Mouse (Mus musculus) limb, embryonic 12.5 days (tissue): ENCODE measurements at regions not wholly inside any gene's neighbourhood (a gene's known extent, or its start where the extent isn't known, plus 50 kb on each side); places are given as distances from the start of the nearest gene placed in this dataset.

Source experiments
- ATAC-seq: fragments of 200-750 bp; cut with Nextera tagmentation; 2 replicates; pipeline ENCODE4 v1.8.0; 2017; ENCODE audit warnings: low read depth, moderate TSS enrichment; ENCODE audit not compliant: insufficient number of reproducible peaks, insufficient read depth, low FRiP score, low TSS enrichment
- H3K27ac ChIP-seq: fragments of 300-500 bp; sonication (generic); 2 replicates; pipeline ENCODE4 v1.5.1; 2016; ENCODE audit warnings: mild to moderate bottlenecking, moderate library complexity
- H3K27me3 ChIP-seq: fragments of 300-500 bp; sonication (generic); 2 replicates; pipeline ENCODE4 v1.6.1; 2016; ENCODE audit warnings: mild to moderate bottlenecking, moderate library complexity
- H3K36me3 ChIP-seq: fragments of 300-500 bp; sonication (generic); 2 replicates; pipeline ENCODE4 v1.6.1; 2016; ENCODE audit warnings: mild to moderate bottlenecking, moderate library complexity
- H3K4me1 ChIP-seq: fragments of 300-500 bp; sonication (generic); replicated peaks from 2 replicates; pipeline ENCODE4 v1.6.1; 2016
- H3K4me2 ChIP-seq: fragments of 300-500 bp; sonication (generic); 2 replicates; pipeline ENCODE4 v1.6.1; 2016; ENCODE audit warnings: mild to moderate bottlenecking, moderate library complexity
- H3K4me3 ChIP-seq: fragments of 300-500 bp; sonication (generic); replicated peaks from 2 replicates; pipeline ENCODE4 v1.5.1; 2016; ENCODE audit warnings: mild to moderate bottlenecking
- H3K9ac ChIP-seq: fragments of 300-500 bp; sonication (generic); replicated peaks from 2 replicates; pipeline ENCODE4 v1.6.1; 2016; ENCODE audit warnings: mild to moderate bottlenecking, moderate library complexity
- H3K9me3 ChIP-seq: fragments of 300-500 bp; sonication (generic); 2 replicates; pipeline ENCODE4 v1.6.1; 2016; ENCODE audit warnings: mild to moderate bottlenecking, moderate library complexity
- WGBS: fragments of 180-500 bp; shearing (Covaris S2); methylation state at CpG from one replicate; pipeline ENCODE4 v1.1.7; 2016; 5-methylcytosine and 5-hydroxymethylcytosine counted together

DNA sequence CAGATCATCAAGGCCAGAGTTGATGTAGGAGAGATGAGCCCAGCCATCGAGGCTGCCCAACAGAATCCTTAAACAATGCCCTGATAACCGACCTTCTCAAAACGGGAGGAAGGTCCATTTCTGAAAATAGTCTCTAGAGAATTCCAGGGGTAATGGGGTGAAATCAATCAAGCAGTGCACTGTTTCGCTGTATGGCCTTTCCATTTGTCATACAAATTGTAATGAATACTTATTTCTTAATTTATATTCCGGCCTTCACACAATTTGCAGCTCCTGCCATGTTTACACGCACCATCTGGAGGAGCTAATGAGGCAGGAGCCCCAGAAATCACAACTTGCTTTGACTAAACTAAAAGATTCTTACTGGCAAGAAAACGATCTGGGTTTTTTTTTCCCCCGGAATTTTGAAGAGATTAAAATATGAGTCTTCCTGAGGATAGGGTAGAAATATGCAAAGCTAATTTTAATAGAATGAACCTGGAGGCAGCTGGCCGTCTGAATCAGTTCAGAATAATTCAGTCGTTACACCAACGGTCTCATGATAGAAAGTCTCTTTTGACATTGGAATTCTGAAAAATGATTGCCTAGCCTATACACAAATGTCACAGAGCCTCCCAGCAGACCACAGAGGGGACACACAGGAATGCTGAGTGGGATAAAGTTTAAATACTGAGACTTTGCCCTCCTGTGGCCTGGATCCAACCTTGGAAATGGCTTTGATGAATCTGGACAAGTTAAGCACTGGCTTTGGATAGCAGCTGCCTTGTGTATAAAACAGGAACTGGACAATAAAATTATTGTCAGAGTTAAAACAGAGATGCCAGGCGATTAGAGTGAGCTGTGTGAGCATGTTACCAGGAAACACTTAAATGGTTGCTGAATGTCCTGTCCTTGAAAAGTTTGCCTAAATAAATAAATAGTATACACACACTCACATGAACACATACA, 115.0 kb upstream of the Frem1 start:
- H3K4me1 ChIP-seq: peaks cover 16% of the 10 kb centered on the region
- no peak overlapping the region for H3K9ac ChIP-seq
- 69% methylated on average over 12 of the region's 12 CpGs for WGBS
- no peak overlapping the region for H3K4me2 ChIP-seq
- no peak overlapping the region for H3K27ac ChIP-seq
- H3K36me3 ChIP-seq: no peaks in the 10 kb centered on the region
- no peak overlapping the region for H3K4me3 ChIP-seq
- no peak for ATAC-seq
- no peaks in the 10 kb centered on the region for H3K9me3 ChIP-seq
- no peaks in the 10 kb centered on the region for H3K27me3 ChIP-seq

- 88% methylated on average over 3 of the region's 3 CpGs for WGBS
- H3K27ac ChIP-seq: no peak overlapping the region
- peaks cover 9% of the 10 kb centered on the region for H3K4me1 ChIP-seq
- no peaks in the 10 kb centered on the region for H3K9me3 ChIP-seq
- ATAC-seq: no peak
- H3K36me3 ChIP-seq: no peaks in the 10 kb centered on the region
- no peak overlapping the region for H3K4me3 ChIP-seq
- H3K4me2 ChIP-seq: no peak overlapping the region
- H3K27me3 ChIP-seq: no peaks in the 10 kb centered on the region
- H3K9ac ChIP-seq: no peak overlapping the region
Observed at GRCm38 (mm10) chr4:83146740-83147139, 94.6 kb upstream of the Frem1 start.

- Histone ChIP-seq H3K9me3 (no peaks in the 10 kb centered on the region), H3K4me2 (no peak overlapping the region; the same call in 1 of the 2 replicates), H3K36me3 (no peaks in the 10 kb centered on the region), H3K27me3 (no peaks in the 10 kb centered on the region), H3K9ac (no peak overlapping the region), H3K4me1 (peaks cover 9% of the 10 kb centered on the region), H3K4me3 (no peak overlapping the region), H3K27ac (no peak overlapping the region)
- WGBS: 7% methylated on average over 8 of the region's 8 CpGs
- ATAC-seq: no peak
Observed at GRCm38 (mm10) chr4:83145738-83146217, 93.6 kb upstream of the Frem1 start.

DNA sequence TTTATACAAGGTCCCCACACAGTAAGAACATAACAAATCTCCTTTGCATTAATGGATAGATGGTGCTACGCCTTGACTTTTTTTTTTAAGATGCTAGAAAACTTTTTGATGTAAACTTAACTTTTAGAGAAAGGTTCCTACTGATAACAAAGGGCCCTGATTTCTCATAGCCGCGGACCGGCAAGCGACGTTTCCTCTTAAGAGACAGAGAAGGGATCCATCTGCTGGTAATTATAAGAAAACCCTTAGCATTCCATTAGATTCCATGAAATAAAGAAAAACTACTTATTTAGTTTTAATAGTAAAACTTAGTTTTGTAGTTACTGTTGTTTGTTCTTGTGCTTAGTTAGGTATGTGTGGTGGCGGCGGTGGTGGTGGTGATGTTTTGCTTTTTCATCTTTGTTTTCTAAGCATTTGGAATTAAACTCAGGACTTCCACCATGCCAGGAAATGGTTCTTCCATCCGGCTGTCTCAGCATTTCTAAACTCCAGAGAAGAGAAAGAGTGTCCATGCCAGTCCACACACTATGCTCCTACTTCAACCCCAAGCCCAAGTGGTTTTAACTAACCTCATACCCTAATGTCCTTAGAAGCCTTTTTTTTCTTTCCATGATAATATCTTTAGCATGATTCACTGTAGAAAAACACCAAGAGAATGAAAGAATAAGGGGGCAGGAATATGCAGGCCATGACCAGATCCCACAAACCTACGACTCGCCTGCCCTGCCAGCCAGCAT, 92.8 kb upstream of the Frem1 start:
- H3K36me3 ChIP-seq: no peaks in the 10 kb centered on the region
- WGBS: 56% methylated on average over 11 of the region's 11 CpGs

DNA sequence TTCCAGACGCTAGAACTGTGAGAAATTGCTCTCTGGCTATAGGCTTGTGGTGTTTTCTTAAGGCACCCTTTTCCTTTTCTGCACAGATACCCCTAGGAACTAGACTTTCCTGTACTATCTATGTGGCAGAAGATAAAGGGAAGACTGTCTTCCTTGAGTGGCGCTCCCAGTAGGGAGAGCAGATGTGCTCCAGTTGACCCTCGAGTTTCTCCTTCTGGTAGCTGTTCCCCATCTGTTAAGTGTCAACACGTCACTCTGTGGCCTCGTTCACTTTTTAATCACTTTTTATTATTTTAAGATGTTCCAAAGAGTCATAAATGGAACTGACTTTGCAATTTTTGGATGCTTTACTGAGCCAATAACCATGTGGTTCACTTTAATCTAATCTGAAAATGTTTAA, 89.6 kb upstream of the Frem1 start:
- no peaks in the 10 kb centered on the region for H3K27me3 ChIP-seq
- no peak for ATAC-seq
- 43% methylated on average over 5 of the region's 5 CpGs for WGBS
- no peak overlapping the region for H3K27ac ChIP-seq
- H3K36me3 ChIP-seq: no peaks in the 10 kb centered on the region
- no peak overlapping the region for H3K4me3 ChIP-seq
- peaks cover 9% of the 10 kb centered on the region for H3K4me1 ChIP-seq
- H3K4me2 ChIP-seq: no peak overlapping the region
- no peaks in the 10 kb centered on the region for H3K9me3 ChIP-seq
- H3K9ac ChIP-seq: no peak overlapping the region

More for the DNA sequence above, 92.8 kb upstream of the Frem1 start:
- no peak overlapping the region for H3K9ac ChIP-seq
- no peaks in the 10 kb centered on the region for H3K27me3 ChIP-seq
- H3K4me3 ChIP-seq: no peak overlapping the region
- no peak overlapping the region for H3K27ac ChIP-seq
- H3K4me1 ChIP-seq: peaks cover 9% of the 10 kb centered on the region
- no peak overlapping the region for H3K4me2 ChIP-seq
- H3K9me3 ChIP-seq: no peaks in the 10 kb centered on the region
- ATAC-seq: no peak

GRCm38 (mm10) chr4:83122668-83123005, 70.5 kb upstream of the Frem1 start:
- Histone ChIP-seq H3K4me1 (0 out of 2 replicates have a peak, but pooled peaks cover 3% of the 10 kb centered on the region), H3K36me3 (no peaks in the 10 kb centered on the region), H3K27ac (peak overlapping the region; percentile 56; the same call in 1 of the 2 replicates), H3K9me3 (no peaks in the 10 kb centered on the region), H3K4me2 (no peak overlapping the region), H3K9ac (no peak overlapping the region), H3K27me3 (no peaks in the 10 kb centered on the region), H3K4me3 (no peak overlapping the region)
- 67% methylated on average over 8 of the region's 8 CpGs for WGBS
- ATAC-seq: no peak

- Histone ChIP-seq H3K27me3 (no peaks in the 10 kb centered on the region), H3K9me3 (no peaks in the 10 kb centered on the region), H3K4me2 (no peak overlapping the region), H3K9ac (no peak overlapping the region), H3K4me3 (no peak overlapping the region), H3K27ac (peak overlapping the region; percentile 56; the same call in 1 of the 2 replicates), H3K4me1 (0 out of 2 replicates have a peak, but pooled peaks cover 3% of the 10 kb centered on the region), H3K36me3 (no peaks in the 10 kb centered on the region)
- 84% methylated on average over 6 of the region's 6 CpGs for WGBS
- no peak for ATAC-seq
Observed at GRCm38 (mm10) chr4:83122003-83122667, 70.0 kb upstream of the Frem1 start.

- Histone ChIP-seq H3K4me1 (no peaks in the 10 kb centered on the region), H3K9me3 (no peaks in the 10 kb centered on the region), H3K36me3 (no peaks in the 10 kb centered on the region), H3K27me3 (no peaks in the 10 kb centered on the region), H3K4me2 (no peak overlapping the region), H3K27ac (no peak overlapping the region), H3K4me3 (no peak overlapping the region), H3K9ac (no peak overlapping the region)
- WGBS: 70% methylated on average over 3 of the region's 3 CpGs
- no peak for ATAC-seq
Observed at GRCm38 (mm10) chr4:83108659-83108967, 56.5 kb upstream of the Frem1 start.

- no peaks in the 10 kb centered on the region for H3K36me3 ChIP-seq
- 39% methylated on average over 11 of the region's 11 CpGs for WGBS
- peak overlapping the region; percentile 64; the same call in 1 of the 2 replicates for H3K27ac ChIP-seq
- H3K9me3 ChIP-seq: no peaks in the 10 kb centered on the region
- no peak overlapping the region for H3K4me3 ChIP-seq
- no peak overlapping the region for H3K9ac ChIP-seq
- no peak overlapping the region for H3K4me2 ChIP-seq
- ATAC-seq: no peak
- no peaks in the 10 kb centered on the region for H3K27me3 ChIP-seq
- H3K4me1 ChIP-seq: no peaks in the 10 kb centered on the region
Observed at GRCm38 (mm10) chr4:83107958-83108658, 56.0 kb upstream of the Frem1 start.

- Histone ChIP-seq H3K36me3 (no peaks in the 10 kb centered on the region), H3K4me3 (no peak overlapping the region), H3K27me3 (no peaks in the 10 kb centered on the region), H3K27ac (no peak overlapping the region), H3K9ac (no peak overlapping the region), H3K4me2 (no peak overlapping the region), H3K9me3 (no peaks in the 10 kb centered on the region), H3K4me1 (peaks cover 3% of the 10 kb centered on the region; the same call in 1 of the 2 replicates)
- WGBS: 74% methylated on average over 2 of the region's 2 CpGs
- ATAC-seq: no peak
Observed at GRCm38 (mm10) chr4:83107161-83107560, 55.0 kb upstream of the Frem1 start.
